Mouse (Mus musculus) lung, adult 2 months (tissue): ENCODE results near the gene Tmem82. TPM values are rescaled to one million over a fixed set of nuclear protein-coding genes. Genes with fewer than 3 reads are reported as not detected.
A peak's percentile ranks its signal among the peaks of the same experiment; 100 is the strongest.
"Not testable (repeated sequence)": the region's sequence is repeated elsewhere in the genome, so short reads cannot be mapped to it uniquely, and the experiment has no call there.

Experiments used
- DNase-seq: peaks from one replicate; pipeline ENCODE4 v3.0.0; 2022
- H3K4me1 ChIP-seq: fragments of 200-500 bp; 2 replicates; pipeline ENCODE4 v1.6.1; 2011; ENCODE audit warnings: low read length; ENCODE audit not compliant: control insufficient read depth, insufficient read depth
- H3K4me3 ChIP-seq: fragments of 200-500 bp; replicated peaks from 2 replicates; pipeline ENCODE3; 2011; ENCODE audit warnings: low read depth, mild to moderate bottlenecking, control low read depth, low read length; ENCODE audit errors: extremely low read depth
- CTCF ChIP-seq: fragments of 200-500 bp; IDR thresholded peaks from 2 replicates; pipeline ENCODE4 v1.5.1; 2011; ENCODE audit warnings: mild to moderate bottlenecking, low read length, control low read depth; ENCODE audit not compliant: insufficient read depth
- POLR2A ChIP-seq: fragments of 200-500 bp; IDR thresholded peaks from 2 replicates; pipeline ENCODE4 v1.6.1; 2011; ENCODE audit warnings: low read depth, mild to moderate bottlenecking, control low read depth, low read length, borderline replicate concordance; ENCODE audit errors: extremely low read depth
- WGBS: fragments of 180-500 bp; shearing (Covaris S2); methylation state at CpG from one replicate; pipeline ENCODE4 v1.1.7; 2018; 5-methylcytosine and 5-hydroxymethylcytosine counted together
- polyA plus RNA-seq: library from polyadenylated mRNA; depleted of rRNA; stranded (reverse); fragments of >200 nt; gene quantifications from 2 replicates; pipeline ENCODE4 v1.2.3, GENCODE M21; 2012; rRNA removed

Tmem82 gene
- polyA plus RNA-seq, 1 experiment: 5.1 TPM

GRCm38 (mm10) chr4:141571934-141572333 is 46.5 kb downstream of the Tmem82 start:
- no peak for TF ChIP-seq CTCF
- no peak for TF ChIP-seq POLR2A
- WGBS: 68% methylated on average over 10 of the region's 10 CpGs
- peaks cover 22% of the 10 kb centered on the region for H3K4me1 ChIP-seq
- H3K4me3 ChIP-seq: no peak overlapping the region
- peak; percentile 45 for DNase-seq

- H3K4me3 ChIP-seq: no peak overlapping the region
- H3K4me1 ChIP-seq: peaks cover 22% of the 10 kb centered on the region
- 37% methylated on average over 6 of the region's 6 CpGs for WGBS
- peak; percentile 20 for DNase-seq
- no peak for TF ChIP-seq CTCF
- TF ChIP-seq POLR2A: no peak
Measured at GRCm38 (mm10) chr4:141571337-141571739, 47.1 kb downstream of the Tmem82 start.

- WGBS: 88% methylated on average over 1 of the region's 1 CpGs
- no peak overlapping the region for H3K4me3 ChIP-seq
- DNase-seq: no peak
- H3K4me1 ChIP-seq: peaks cover 22% of the 10 kb centered on the region
- TF ChIP-seq CTCF: no peak
- TF ChIP-seq POLR2A: no peak
Measured at GRCm38 (mm10) chr4:141570821-141571220, 47.6 kb downstream of the Tmem82 start.

DNA sequence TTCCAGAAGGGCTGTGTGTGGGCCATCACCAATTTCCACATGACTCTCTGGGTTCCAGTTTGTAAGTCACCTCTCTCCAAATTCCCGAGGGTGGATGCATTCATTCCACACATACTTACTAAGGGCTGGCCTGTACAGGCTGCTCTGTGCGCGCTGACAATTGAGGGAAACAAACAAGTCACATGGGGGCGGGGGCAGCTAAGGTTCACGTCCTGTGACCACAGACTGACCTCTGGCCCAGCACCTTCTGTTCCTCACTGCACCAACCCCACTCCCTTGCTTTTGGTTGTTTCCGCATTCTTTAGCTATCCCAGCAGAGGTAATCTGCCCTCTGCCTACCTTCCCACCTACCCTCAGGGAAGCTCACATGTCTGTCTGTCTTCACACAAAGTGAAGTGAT is 48.4 kb downstream of the Tmem82 start:
- no peak for TF ChIP-seq POLR2A
- TF ChIP-seq CTCF: no peak
- 32% methylated on average over 6 of the region's 6 CpGs for WGBS
- DNase-seq: peak; percentile 51
- peaks cover 24% of the 10 kb centered on the region for H3K4me1 ChIP-seq
- no peak overlapping the region for H3K4me3 ChIP-seq

DNA sequence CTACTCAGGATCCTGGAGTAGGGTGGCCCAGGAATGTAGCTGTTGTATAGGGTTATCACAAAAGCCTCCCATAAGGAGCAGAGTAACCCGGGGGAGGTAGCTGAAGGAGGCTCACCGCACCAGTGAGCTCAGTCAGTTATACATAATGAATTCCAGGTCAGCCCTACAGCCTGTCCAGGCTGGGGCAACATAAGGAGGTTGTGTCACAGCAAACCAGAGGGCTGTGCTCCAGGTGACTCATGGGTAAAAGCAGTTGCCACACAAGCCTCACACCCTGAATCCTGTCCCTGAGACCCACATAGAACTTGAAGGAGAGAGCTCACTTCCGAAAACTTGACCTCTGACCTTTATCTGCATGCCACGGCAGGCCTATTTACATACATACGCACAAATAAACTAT is 49.5 kb downstream of the Tmem82 start:
- DNase-seq: no peak
- TF ChIP-seq POLR2A (no peak), CTCF (no peak)
- H3K4me3 ChIP-seq: no peak overlapping the region
- WGBS: 83% methylated on average over 5 of the region's 5 CpGs
- peaks cover 23% of the 10 kb centered on the region for H3K4me1 ChIP-seq

DNA sequence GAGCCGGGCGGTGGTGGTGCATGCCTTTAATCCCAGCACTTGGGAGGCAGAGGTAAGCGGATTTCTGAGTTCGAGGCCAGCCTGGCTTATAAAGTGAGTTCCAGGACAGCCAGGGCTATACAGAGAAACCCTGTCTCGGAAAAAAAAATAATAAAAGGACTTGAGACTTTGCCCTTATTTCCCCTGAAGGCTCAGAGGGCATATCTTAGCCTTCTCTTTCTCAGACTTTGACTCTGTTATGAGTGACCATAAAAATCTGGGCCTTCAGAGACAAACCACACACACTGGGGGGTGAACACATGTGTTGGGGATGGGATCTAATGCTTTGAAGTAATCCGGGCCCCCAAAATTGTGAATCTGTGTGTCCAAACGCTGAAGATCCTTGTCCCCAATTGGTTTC is 51.3 kb downstream of the Tmem82 start:
- peaks cover 16% of the 10 kb centered on the region for H3K4me1 ChIP-seq
- WGBS: 94% methylated on average over 7 of the region's 7 CpGs
- H3K4me3 ChIP-seq, DNase-seq: not testable (repeated sequence)

GRCm38 (mm10) chr4:141566187-141566586 is 52.2 kb downstream of the Tmem82 start:
- Histone ChIP-seq H3K4me1 (peaks cover 14% of the 10 kb centered on the region), H3K4me3 (no peak overlapping the region)
- no peak for TF ChIP-seq POLR2A
- no peak for TF ChIP-seq CTCF
- WGBS: 90% methylated on average over 6 of the region's 6 CpGs
- DNase-seq: no peak

DNA sequence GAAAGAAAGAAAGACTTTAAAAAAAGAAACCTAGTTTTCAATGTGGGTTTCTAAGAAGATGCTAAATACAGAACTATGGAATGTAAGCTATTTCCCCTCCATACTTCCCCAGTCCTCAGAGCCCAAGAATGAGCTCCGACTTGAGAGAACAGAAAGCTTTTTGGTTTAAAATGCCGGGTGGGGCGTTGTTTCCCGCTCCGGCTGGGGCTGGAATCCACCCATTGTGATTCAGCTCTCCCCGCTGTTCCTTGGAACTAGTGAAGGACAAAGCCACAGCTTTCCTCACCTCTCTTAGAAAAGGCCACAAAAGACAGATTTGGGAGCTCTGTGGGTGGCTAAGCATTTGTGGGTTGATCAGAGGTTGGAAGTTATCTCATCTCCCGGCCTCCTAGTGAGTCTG is 53.1 kb downstream of the Tmem82 start:
- H3K4me3 ChIP-seq: no peak overlapping the region
- peaks cover 11% of the 10 kb centered on the region for H3K4me1 ChIP-seq
- DNase-seq: no peak
- no peak for TF ChIP-seq POLR2A
- no peak for TF ChIP-seq CTCF
- 29% methylated on average over 7 of the region's 7 CpGs for WGBS

DNA sequence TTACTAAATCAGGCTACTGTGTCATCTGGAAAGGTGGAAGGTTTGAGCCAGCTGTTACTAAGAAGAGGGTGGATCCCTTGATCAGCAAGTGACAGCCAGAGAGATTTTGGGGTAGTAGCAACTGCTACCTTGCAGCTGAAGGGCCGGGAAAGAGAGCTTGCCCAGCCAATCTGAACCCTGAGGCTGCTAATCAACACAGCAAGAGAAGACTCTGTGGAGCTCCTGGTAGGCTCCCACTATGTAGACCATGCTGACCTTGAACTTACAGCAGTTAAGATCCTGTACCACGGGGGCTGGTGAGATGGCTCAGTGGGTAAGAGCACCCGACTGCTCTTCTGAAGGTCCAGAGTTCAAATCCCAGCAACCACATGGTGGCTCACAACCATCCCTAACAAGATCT is 53.8 kb downstream of the Tmem82 start:
- WGBS: 70% methylated on average over 3 of the region's 3 CpGs
- peaks cover 5% of the 10 kb centered on the region for H3K4me1 ChIP-seq
- TF ChIP-seq POLR2A: no peak
- TF ChIP-seq CTCF: no peak
- H3K4me3 ChIP-seq: no peak overlapping the region
- no peak for DNase-seq

DNA sequence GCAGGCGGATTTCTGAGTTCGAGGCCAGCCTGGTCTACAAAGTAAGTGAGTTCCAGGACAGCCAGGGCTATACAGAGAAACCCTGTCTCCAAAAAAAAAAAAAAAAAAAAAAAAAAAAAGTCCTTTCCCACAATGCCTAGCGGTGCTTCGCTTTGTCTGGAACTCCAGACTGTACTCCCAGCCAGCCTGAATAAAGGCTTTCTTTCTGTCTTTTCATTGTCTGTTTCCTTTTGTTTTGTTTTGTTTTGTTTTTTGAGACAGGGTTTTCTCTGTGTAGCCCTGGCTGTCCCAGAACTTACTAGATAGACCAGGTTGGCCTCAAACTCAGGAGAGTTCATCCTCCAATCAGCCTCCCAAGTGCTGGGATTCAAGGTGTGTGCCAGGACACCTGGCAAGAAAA is 54.2 kb downstream of the Tmem82 start:
- DNase-seq: no peak
- TF ChIP-seq CTCF: no peak
- no peak for TF ChIP-seq POLR2A
- Histone ChIP-seq H3K4me3 (no peak overlapping the region), H3K4me1 (0 out of 2 replicates have a peak, but pooled peaks cover 3% of the 10 kb centered on the region)
- WGBS: 98% methylated on average over 4 of the region's 4 CpGs

Other genes starting within 250 kb of the Tmem82 start
- 1.4 TPM in 1 of 2 replicates, not detected in the other for gene Clcnka, start 219.9 kb downstream of the Tmem82 start, polyA plus RNA-seq
- gene Clcnkb, start 202.6 kb downstream of the Tmem82 start, polyA plus RNA-seq: 0.20 TPM in 1 of 2 replicates, not detected in the other
- gene Hspb7, start 197.9 kb downstream of the Tmem82 start, polyA plus RNA-seq: 19.6 and 29.1 TPM in 2 replicates
- 0.18 TPM in 1 of 2 replicates, not detected in the other for gene Srarp, start 182.5 kb downstream of the Tmem82 start, polyA plus RNA-seq
- gene Zbtb17, start 174.0 kb downstream of the Tmem82 start, polyA plus RNA-seq: 30.9 and 38.6 TPM in 2 replicates
- gene Spen, start 80.0 kb downstream of the Tmem82 start, polyA plus RNA-seq: 27.1 and 30.4 TPM in 2 replicates
- 36.2 and 45.7 TPM in 2 replicates for gene Fblim1, start 12.5 kb downstream of the Tmem82 start, polyA plus RNA-seq
- gene Slc25a34, start 5.2 kb upstream of the Tmem82 start, polyA plus RNA-seq: 2.3 and 3.9 TPM in 2 replicates
- 45.7 and 52.3 TPM in 2 replicates for gene Plekhm2, start 46.3 kb upstream of the Tmem82 start, polyA plus RNA-seq
- 9.0 and 14.1 TPM in 2 replicates for gene Rsc1a1, start 67.0 kb upstream of the Tmem82 start, polyA plus RNA-seq
- 19.7 and 20.2 TPM in 2 replicates for gene Ddi2, start 104.8 kb upstream of the Tmem82 start, polyA plus RNA-seq
- 0.15 and 0.28 TPM in 2 replicates for gene Agmat, start 128.0 kb upstream of the Tmem82 start, polyA plus RNA-seq
- 9.6 and 12.0 TPM in 2 replicates for gene Dnajc16, start 172.3 kb upstream of the Tmem82 start, polyA plus RNA-seq
- gene Casp9, start 175.0 kb upstream of the Tmem82 start, polyA plus RNA-seq: 17.7 and 19.0 TPM in 2 replicates
- gene Cela2a, start 207.5 kb upstream of the Tmem82 start, polyA plus RNA-seq: 1.5 and 37.8 TPM in 2 replicates
- 4.7 TPM in 1 of 2 replicates, not detected in the other for gene Ctrc, start 227.7 kb upstream of the Tmem82 start, polyA plus RNA-seq